Mouse (Mus musculus): ENCODE data around the gene Fgfr2. TPM values are rescaled to one million over a fixed set of nuclear protein-coding genes. Genes with fewer than 3 reads are reported as not detected.

Fgfr2 gene
- polyA plus RNA-seq, 1 experiment from 2014 or later = 93.6 TPM

DNA sequence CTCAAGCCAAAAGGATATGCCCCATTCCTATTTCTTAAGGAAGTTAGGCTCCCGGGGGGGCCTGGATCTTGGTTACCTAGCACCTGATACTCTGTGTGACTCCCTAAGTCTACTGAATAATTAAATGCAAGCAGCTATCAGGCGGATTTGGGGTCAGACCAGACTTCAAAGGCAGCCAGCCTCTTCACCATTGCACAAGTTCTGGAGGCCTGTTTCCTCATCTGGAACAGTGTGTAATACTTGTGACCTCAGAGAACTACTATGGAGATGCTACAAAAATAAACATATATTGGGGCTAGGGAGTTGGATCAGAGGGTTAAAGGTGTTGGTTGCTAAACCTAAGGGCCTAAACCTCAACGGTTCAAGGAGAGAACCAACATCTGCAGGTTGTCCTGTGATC, 2486.9 kb downstream of the Fgfr2 start:
- Histone ChIP-seq H3K27me3 (ENCODE audit: control insufficient read depth, insufficient read depth, low read length) (no peaks in the 10 kb centered on the region), H3K9me3 (ENCODE audit: control insufficient read depth, low read length) (no peaks in the 10 kb centered on the region), H3K4me2 (ENCODE audit: low read depth, low read length, severe bottlenecking) (no peak overlapping the region), H3K36me3 (ENCODE audit: control insufficient read depth, insufficient read depth, low read length) (no peaks in the 10 kb centered on the region), H3K9ac (ENCODE audit: low read length) (no peak overlapping the region), H3K27ac (ENCODE audit: low read depth, low read length) (no peak overlapping the region), H3K4me3 (ENCODE audit: low read depth, low read length) (no peak overlapping the region), H3K4me1 (replicated peaks; ENCODE audit: control insufficient read depth, insufficient read depth, low read length) (no peaks in the 10 kb centered on the region)
- no peak for ATAC-seq (replicated peaks; ENCODE audit: low FRiP score)
- 76% methylated on average over 3 of the region's 3 CpGs for WGBS
- no peak for DNase-seq (ENCODE audit: low spot score)

DNA sequence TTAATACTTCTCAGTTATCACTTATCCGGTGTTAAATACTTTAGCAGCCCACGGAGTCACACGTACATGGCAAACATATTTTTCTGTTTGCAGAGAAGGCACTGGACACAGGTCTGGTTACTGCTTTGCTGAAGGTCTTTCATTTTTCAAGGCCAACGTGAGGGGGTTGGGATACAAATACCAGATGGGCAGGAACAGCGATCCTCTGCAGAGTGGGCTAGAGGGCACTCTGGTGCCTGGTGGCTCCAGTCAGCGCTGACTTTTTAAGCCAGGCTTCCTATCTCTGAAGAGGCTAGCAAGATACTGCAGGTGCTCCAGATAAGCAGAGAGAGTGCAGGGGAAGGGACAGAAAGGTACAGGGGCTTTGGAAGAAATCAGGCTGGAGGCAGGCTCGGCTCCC, 2487.9 kb downstream of the Fgfr2 start:
- ATAC-seq (replicated peaks; ENCODE audit: low FRiP score) = no peak

DNA sequence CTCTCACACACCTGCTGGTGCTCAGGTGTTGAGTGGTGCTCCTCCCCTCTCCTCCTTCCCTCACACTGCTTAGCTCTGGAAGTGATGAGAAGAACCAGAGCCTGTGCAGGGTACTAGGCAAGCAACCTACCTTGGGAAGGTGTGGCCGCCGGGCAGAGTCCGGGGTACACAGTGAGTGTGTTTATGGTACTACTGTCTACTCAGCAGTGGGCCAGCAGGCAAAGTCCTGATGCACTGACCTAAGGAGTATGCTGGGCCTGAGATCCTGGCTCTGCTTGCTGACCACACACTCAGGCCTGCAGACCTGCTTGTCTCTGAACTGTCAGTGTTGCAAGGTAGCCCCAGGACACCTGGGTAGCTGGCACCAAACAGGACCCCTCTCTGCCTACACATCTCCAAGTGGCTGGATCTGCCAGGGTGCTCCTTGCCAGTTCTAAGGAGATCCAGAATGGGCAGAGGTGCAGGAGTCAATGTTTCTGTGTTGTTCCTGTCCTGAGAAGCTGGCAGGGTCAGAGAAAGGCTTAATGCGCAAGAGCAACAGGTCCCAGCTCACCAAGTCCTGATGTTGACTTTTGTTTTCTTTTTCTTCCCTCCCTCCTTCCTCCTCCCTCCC, 2488.8 kb downstream of the Fgfr2 start:
- H3K27ac ChIP-seq (ENCODE audit: low read depth, low read length) = no peak overlapping the region
- no peak overlapping the region for H3K4me2 ChIP-seq (ENCODE audit: low read depth, low read length, severe bottlenecking)
- 91% methylated on average over 4 of the region's 4 CpGs for WGBS
- no peaks in the 10 kb centered on the region for H3K9me3 ChIP-seq (ENCODE audit: control insufficient read depth, low read length)
- ATAC-seq (replicated peaks; ENCODE audit: low FRiP score) = no peak
- no peak overlapping the region for H3K9ac ChIP-seq (ENCODE audit: low read length)
- H3K4me1 ChIP-seq (replicated peaks; ENCODE audit: control insufficient read depth, insufficient read depth, low read length) = no peaks in the 10 kb centered on the region
- DNase-seq (ENCODE audit: low spot score) = no peak
- no peak overlapping the region for H3K4me3 ChIP-seq (ENCODE audit: low read depth, low read length)
- no peaks in the 10 kb centered on the region for H3K27me3 ChIP-seq (ENCODE audit: control insufficient read depth, insufficient read depth, low read length)
- H3K36me3 ChIP-seq (ENCODE audit: control insufficient read depth, insufficient read depth, low read length) = no peaks in the 10 kb centered on the region

More for the DNA sequence above, 2487.9 kb downstream of the Fgfr2 start:
- H3K4me2 ChIP-seq (ENCODE audit: low read depth, low read length, severe bottlenecking) = no peak overlapping the region
- no peak for DNase-seq (ENCODE audit: low spot score)
- H3K4me3 ChIP-seq (ENCODE audit: low read depth, low read length) = no peak overlapping the region
- H3K27me3 ChIP-seq (ENCODE audit: control insufficient read depth, insufficient read depth, low read length) = no peaks in the 10 kb centered on the region
- H3K36me3 ChIP-seq (ENCODE audit: control insufficient read depth, insufficient read depth, low read length) = no peaks in the 10 kb centered on the region
- no peak overlapping the region for H3K27ac ChIP-seq (ENCODE audit: low read depth, low read length)
- H3K9me3 ChIP-seq (ENCODE audit: control insufficient read depth, low read length) = no peaks in the 10 kb centered on the region
- WGBS = 67% methylated on average over 7 of the region's 7 CpGs
- H3K9ac ChIP-seq (ENCODE audit: low read length) = no peak overlapping the region
- H3K4me1 ChIP-seq (replicated peaks; ENCODE audit: control insufficient read depth, insufficient read depth, low read length) = no peaks in the 10 kb centered on the region

DNA sequence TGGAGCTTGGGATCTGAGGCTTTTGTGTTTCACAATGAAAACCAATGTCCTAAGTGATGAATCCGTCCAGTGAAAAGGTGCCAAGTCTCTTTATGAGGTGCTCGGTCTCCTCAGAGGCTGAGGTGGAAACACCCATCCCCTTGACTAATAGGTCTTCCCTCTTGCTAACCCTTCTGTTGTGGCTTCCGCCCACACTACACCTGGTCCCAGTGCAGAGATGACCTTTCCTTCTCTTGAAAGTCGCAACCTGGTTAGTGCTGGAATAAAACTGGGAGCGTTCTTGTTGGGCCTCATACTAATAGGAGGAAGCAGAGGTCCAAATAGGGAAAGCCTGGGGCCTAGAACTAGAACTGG, 2490.8 kb downstream of the Fgfr2 start:
- H3K27ac ChIP-seq (ENCODE audit: low read depth, low read length) = no peak overlapping the region
- H3K36me3 ChIP-seq (ENCODE audit: control insufficient read depth, insufficient read depth, low read length) = no peaks in the 10 kb centered on the region
- H3K9ac ChIP-seq (ENCODE audit: low read length) = no peak overlapping the region
- H3K27me3 ChIP-seq (ENCODE audit: control insufficient read depth, insufficient read depth, low read length) = no peaks in the 10 kb centered on the region
- no peak overlapping the region for H3K4me2 ChIP-seq (ENCODE audit: low read depth, low read length, severe bottlenecking)
- H3K4me3 ChIP-seq (ENCODE audit: low read depth, low read length) = no peak overlapping the region
- 92% methylated on average over 5 of the region's 5 CpGs for WGBS
- ATAC-seq (replicated peaks; ENCODE audit: low FRiP score) = no peak
- H3K4me1 ChIP-seq (replicated peaks; ENCODE audit: control insufficient read depth, insufficient read depth, low read length) = no peaks in the 10 kb centered on the region
- H3K9me3 ChIP-seq (ENCODE audit: control insufficient read depth, low read length) = no peaks in the 10 kb centered on the region
- no peak for DNase-seq (ENCODE audit: low spot score)

DNA sequence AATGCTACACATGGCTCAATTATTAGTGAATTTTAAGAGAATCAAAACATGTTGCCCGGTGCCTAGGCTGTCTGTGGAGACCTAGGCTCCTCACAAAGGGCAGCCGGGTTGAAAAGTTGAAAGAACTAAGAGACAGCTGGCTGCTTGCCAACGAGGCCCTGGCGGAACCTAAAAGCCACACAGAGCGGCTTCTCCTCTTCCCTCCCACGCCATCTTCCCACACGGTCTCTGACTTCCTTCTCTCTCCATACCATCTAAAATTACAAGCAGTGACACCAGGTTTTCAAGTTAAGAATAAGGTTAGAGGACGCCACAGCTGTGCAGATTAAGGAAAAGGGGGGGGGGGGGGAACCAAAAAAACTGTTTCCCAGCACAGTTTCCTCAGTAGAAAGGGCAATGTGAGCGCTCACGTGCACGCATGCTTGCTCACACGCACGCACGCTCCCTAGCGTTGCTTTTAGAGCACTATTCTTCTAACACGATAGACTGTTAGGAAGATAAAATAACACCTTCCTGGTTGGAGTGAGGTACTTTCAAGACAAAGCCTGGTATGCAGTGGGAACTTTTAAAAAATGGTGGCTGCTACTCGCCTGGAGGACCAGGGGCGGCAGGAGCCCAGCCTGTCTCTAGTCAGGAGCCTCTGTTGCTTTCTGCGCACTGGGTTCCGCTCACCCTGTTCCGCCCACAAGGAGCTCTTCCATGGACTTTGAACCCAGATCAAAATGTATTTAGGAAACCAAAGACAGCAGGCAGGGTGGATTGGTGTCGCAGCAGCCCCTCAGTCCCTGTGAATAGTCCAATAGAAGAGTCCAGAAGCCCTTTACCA, 2491.4 kb downstream of the Fgfr2 start:
- Histone ChIP-seq H3K9me3 (ENCODE audit: control insufficient read depth, low read length) (no peaks in the 10 kb centered on the region), H3K36me3 (ENCODE audit: control insufficient read depth, insufficient read depth, low read length) (no peaks in the 10 kb centered on the region), H3K27me3 (ENCODE audit: control insufficient read depth, insufficient read depth, low read length) (no peaks in the 10 kb centered on the region), H3K27ac (ENCODE audit: low read depth, low read length) (no peak overlapping the region), H3K9ac (ENCODE audit: low read length) (no peak overlapping the region), H3K4me3 (ENCODE audit: low read depth, low read length) (no peak overlapping the region), H3K4me1 (replicated peaks; ENCODE audit: control insufficient read depth, insufficient read depth, low read length) (no peaks in the 10 kb centered on the region), H3K4me2 (ENCODE audit: low read depth, low read length, severe bottlenecking) (no peak overlapping the region)
- ATAC-seq (replicated peaks; ENCODE audit: low FRiP score) = no peak
- 72% methylated on average over 22 of the region's 22 CpGs for WGBS
- DNase-seq (ENCODE audit: low spot score) = no peak

DNA sequence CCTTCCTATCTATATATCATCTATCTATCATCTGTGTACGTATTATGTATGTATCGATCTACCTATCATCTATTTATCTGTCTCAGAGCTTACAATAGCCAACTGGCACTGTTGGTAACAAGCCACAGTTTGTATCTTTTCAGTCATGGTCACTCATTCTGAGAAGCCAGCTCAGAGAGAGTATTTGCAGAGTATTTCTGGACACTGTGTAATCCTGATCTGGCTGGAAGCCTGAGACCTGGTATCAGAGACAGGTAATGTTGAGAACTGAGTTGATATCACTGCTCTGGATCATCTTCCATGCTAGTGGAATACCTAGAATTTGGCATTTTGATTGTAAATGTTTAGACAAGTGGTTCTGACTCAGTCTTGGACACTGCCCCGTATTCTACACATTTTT, 2492.2 kb downstream of the Fgfr2 start:
- Histone ChIP-seq H3K36me3 (ENCODE audit: control insufficient read depth, insufficient read depth, low read length) (no peaks in the 10 kb centered on the region), H3K9me3 (ENCODE audit: control insufficient read depth, low read length) (no peaks in the 10 kb centered on the region), H3K4me3 (ENCODE audit: low read depth, low read length) (no peak overlapping the region), H3K27ac (ENCODE audit: low read depth, low read length) (no peak overlapping the region), H3K27me3 (ENCODE audit: control insufficient read depth, insufficient read depth, low read length) (no peaks in the 10 kb centered on the region), H3K4me2 (ENCODE audit: low read depth, low read length, severe bottlenecking) (no peak overlapping the region), H3K4me1 (replicated peaks; ENCODE audit: control insufficient read depth, insufficient read depth, low read length) (no peaks in the 10 kb centered on the region), H3K9ac (ENCODE audit: low read length) (no peak overlapping the region)
- 96% methylated on average over 3 of the region's 3 CpGs for WGBS
- no peak for ATAC-seq (replicated peaks; ENCODE audit: low FRiP score)
- no peak for DNase-seq (ENCODE audit: low spot score)

DNA sequence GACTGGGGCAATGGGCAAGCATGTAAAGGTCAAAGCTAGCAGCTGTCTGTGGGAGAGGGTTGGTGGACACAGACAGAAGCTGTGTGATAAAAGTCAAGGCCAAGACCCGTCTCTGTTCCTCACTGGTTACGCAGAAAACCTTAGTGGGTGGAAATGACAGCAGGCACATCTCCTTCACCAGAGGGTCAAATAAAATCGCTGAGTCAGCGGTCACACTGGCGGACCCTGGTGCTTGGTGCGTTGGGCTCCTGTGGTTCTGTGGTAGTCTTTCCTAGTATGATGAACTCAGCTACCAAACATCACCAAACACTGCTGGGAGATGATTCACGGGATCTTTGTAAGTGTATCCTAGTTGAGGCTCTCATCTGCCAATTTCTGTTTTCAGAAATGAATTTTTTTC, 2493.2 kb downstream of the Fgfr2 start:
- H3K36me3 ChIP-seq (ENCODE audit: control insufficient read depth, insufficient read depth, low read length) = no peaks in the 10 kb centered on the region
- no peak overlapping the region for H3K4me2 ChIP-seq (ENCODE audit: low read depth, low read length, severe bottlenecking)
- WGBS = 91% methylated on average over 7 of the region's 7 CpGs
- H3K4me1 ChIP-seq (replicated peaks; ENCODE audit: control insufficient read depth, insufficient read depth, low read length) = no peaks in the 10 kb centered on the region
- DNase-seq (ENCODE audit: low spot score) (no peak), ATAC-seq (replicated peaks; ENCODE audit: low FRiP score) (no peak)
- no peak overlapping the region for H3K4me3 ChIP-seq (ENCODE audit: low read depth, low read length)
- H3K9ac ChIP-seq (ENCODE audit: low read length) = no peak overlapping the region
- H3K27ac ChIP-seq (ENCODE audit: low read depth, low read length) = no peak overlapping the region
- no peaks in the 10 kb centered on the region for H3K27me3 ChIP-seq (ENCODE audit: control insufficient read depth, insufficient read depth, low read length)
- H3K9me3 ChIP-seq (ENCODE audit: control insufficient read depth, low read length) = no peaks in the 10 kb centered on the region

DNA sequence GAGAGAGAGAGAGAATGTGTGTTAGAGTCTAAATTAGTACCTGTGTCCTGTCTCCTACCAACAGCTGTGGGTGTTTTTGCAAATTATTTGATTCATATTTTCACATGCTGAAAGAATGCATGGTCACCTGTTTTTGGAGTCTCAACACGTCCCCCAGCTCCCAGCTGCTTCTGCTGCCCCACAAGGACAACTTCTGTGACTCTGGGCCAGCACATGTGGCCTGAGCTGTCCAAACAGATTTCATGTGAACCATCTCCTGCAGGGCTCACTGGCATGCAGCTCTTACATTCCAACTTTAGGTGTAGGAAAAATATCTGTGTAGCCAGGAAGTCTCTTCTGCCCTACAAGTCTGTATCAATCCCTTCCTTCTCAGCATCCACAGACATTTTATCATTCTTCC, 2494.5 kb downstream of the Fgfr2 start:
- Histone ChIP-seq H3K27ac (ENCODE audit: low read depth, low read length) (no peak overlapping the region), H3K9me3 (ENCODE audit: control insufficient read depth, low read length) (no peaks in the 10 kb centered on the region), H3K4me2 (ENCODE audit: low read depth, low read length, severe bottlenecking) (no peak overlapping the region), H3K4me3 (ENCODE audit: low read depth, low read length) (no peak overlapping the region), H3K27me3 (ENCODE audit: control insufficient read depth, insufficient read depth, low read length) (no peaks in the 10 kb centered on the region), H3K36me3 (ENCODE audit: control insufficient read depth, insufficient read depth, low read length) (no peaks in the 10 kb centered on the region), H3K9ac (ENCODE audit: low read length) (no peak overlapping the region), H3K4me1 (replicated peaks; ENCODE audit: control insufficient read depth, insufficient read depth, low read length) (no peaks in the 10 kb centered on the region)
- DNase-seq (ENCODE audit: low spot score) (no peak), ATAC-seq (replicated peaks; ENCODE audit: low FRiP score) (no peak)
- 63% methylated on average over 1 of the region's 1 CpGs for WGBS

DNA sequence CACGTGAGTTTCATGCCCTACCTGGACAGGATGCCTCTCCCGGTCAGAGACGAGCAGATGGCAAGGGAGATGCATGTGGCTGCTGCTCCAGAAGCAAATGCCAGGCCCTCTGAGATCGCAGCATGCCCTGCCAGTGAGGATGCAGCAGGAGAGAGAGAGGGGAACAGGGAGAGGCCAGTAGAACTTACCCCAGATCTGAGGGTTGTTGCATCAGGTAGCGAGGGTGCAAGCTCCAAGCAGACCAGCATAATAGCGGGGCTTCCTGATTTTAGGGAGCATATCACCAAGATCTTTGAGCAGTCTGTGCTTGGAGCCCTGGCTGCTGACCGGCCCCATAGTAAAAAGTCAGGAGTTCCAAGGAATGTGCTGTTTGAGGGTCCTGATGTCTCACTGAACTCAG, 2497.8 kb downstream of the Fgfr2 start:
- Histone ChIP-seq H3K9ac (ENCODE audit: low read length) (no peak overlapping the region), H3K27ac (ENCODE audit: low read depth, low read length) (no peak overlapping the region), H3K9me3 (ENCODE audit: control insufficient read depth, low read length) (no peaks in the 10 kb centered on the region), H3K4me1 (replicated peaks; ENCODE audit: control insufficient read depth, insufficient read depth, low read length) (no peaks in the 10 kb centered on the region), H3K27me3 (ENCODE audit: control insufficient read depth, insufficient read depth, low read length) (no peaks in the 10 kb centered on the region), H3K36me3 (ENCODE audit: control insufficient read depth, insufficient read depth, low read length) (no peaks in the 10 kb centered on the region), H3K4me3 (ENCODE audit: low read depth, low read length) (no peak overlapping the region), H3K4me2 (ENCODE audit: low read depth, low read length, severe bottlenecking) (no peak overlapping the region)
- ATAC-seq (replicated peaks; ENCODE audit: low FRiP score) = no peak
- 78% methylated on average over 7 of the region's 7 CpGs for WGBS
- no peak for DNase-seq (ENCODE audit: low spot score)
